Comparison of ENCODE assay signal across 22 mouse cellular contexts in the genomic region with DNA sequence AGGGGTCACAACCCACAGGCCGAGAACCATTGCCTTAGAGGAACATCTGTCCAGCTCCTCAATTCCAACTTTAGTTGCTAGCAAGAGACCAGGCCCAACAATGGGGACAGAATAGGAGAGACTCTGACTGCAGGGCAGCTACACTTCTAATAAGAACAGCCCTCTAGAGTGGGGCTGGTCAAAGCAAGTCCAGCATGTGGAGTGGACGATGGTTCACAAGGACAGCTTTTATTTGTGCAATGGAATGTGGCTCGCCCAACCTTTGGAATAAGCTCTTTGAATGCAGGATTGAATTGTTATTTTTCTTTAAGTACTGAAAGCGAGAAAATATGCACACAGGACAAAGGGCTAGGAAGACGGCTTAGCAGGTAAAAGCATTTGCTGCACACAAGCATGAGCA. TPM values are rescaled to one million over a fixed set of nuclear protein-coding genes. Genes with fewer than 3 reads are reported as not detected.
DNase-seq lines count a peak whose midpoint lies in the region; ATAC-seq and TF ChIP-seq lines count a peak whose summit lies in the region.
"Had no signal": no experiment of that assay in that cellular context is flagged by ENCODE, and none has a peak within 500 bp of the region (broad histone marks: within the 10 kb centered on the region; RNA-seq: fewer than 3 reads in every experiment).

No protein-coding gene starts in this region.

- no peak for TF ChIP-seq CTCF in lung, postnatal 0 days (IDR thresholded peaks at IDR 0.05)

- 76% methylated on average over 5 of the region's 5 CpGs for WGBS in lung, embryonic 16.5 days
- 67% methylated on average over 5 of the region's 5 CpGs for WGBS in lung, postnatal 0 days

- ATAC-seq in lung, embryonic 16.5 days (ENCODE audit: low read depth) = 0 out of 2 replicates have a peak, but pooled peaks have one; percentile 18
- peak; percentile 70 for ATAC-seq in lung, postnatal 0 days
- ATAC-seq: activated CD4-positive, CD25-positive, alpha-beta regulatory T cell, adult 4 months; CD4-positive, CD25-positive, alpha-beta regulatory T cell, adult 4 months; Patski had no signal

- intact Hi-C loops in heart, postnatal 10 days (cut with DNase I) = no loop called here

- H3K4me2 ChIP-seq in lung, embryonic 16.5 days (ENCODE audit: low read depth, low read length) = no peak overlapping the region
- no peak overlapping the region for H3K4me2 ChIP-seq in lung, postnatal 0 days (replicated peaks; ENCODE audit: low read depth, low read length)

- H3K4me1 ChIP-seq in lung, embryonic 16.5 days (replicated peaks; ENCODE audit: control insufficient read depth, insufficient read depth, low read length) = peaks cover 17% of the 10 kb centered on the region
- no peaks in the 10 kb centered on the region for H3K4me1 ChIP-seq in lung, postnatal 0 days (ENCODE audit: insufficient read depth, low read depth, low read length)

- no peaks in the 10 kb centered on the region for H3K27me3 ChIP-seq in lung, embryonic 16.5 days (ENCODE audit: control insufficient read depth, insufficient read depth, low read depth, low read length)
- no peaks in the 10 kb centered on the region for H3K27me3 ChIP-seq in lung, postnatal 0 days (replicated peaks; ENCODE audit: insufficient read depth, low read length)
- H3K27me3 ChIP-seq: CH12.LX, Patski had no signal

- no peak overlapping the region for H3K4me3 ChIP-seq in lung, embryonic 16.5 days (ENCODE audit: low read length)
- H3K4me3 ChIP-seq in lung, postnatal 0 days (ENCODE audit: low read depth, low read length) = no peak overlapping the region

- H3K27ac ChIP-seq in lung, embryonic 16.5 days (ENCODE audit: low read length) = no peak overlapping the region; the same call in 1 of the 2 replicates
- no peak overlapping the region for H3K27ac ChIP-seq in lung, postnatal 0 days (ENCODE audit: low read length)

- H3K36me3 ChIP-seq in lung, embryonic 16.5 days (ENCODE audit: control insufficient read depth, insufficient read depth, low read length) = no peaks in the 10 kb centered on the region
- H3K36me3 ChIP-seq in lung, postnatal 0 days (ENCODE audit: insufficient read depth, low read length) = no peaks in the 10 kb centered on the region

- no peaks in the 10 kb centered on the region for H3K9me3 ChIP-seq in lung, embryonic 16.5 days (ENCODE audit: control insufficient read depth, low read length)
- H3K9me3 ChIP-seq in lung, postnatal 0 days (ENCODE audit: low read length) = no peaks in the 10 kb centered on the region
- H3K9me3 ChIP-seq: G1E had no signal

- peak; percentile 50; the same call in 1 of the 2 replicates for TF ChIP-seq EP300 in lung, postnatal 0 days (IDR thresholded peaks at IDR 0.05)

- H3K9ac ChIP-seq in lung, embryonic 16.5 days (ENCODE audit: low read length) = no peak overlapping the region
- H3K9ac ChIP-seq in lung, postnatal 0 days (replicated peaks; ENCODE audit: low read depth) = no peak overlapping the region

- peak; percentile 60 for DNase-seq in heart, adult 11 months
- no peak for DNase-seq in heart, postnatal 10 days
- DNase-seq in lung, postnatal 25 days (ENCODE audit: low spot score) = no peak
- DNase-seq in lung, postnatal 0 days (ENCODE audit: low spot score) = peak; percentile 59
- DNase-seq in lung, postnatal 4 days = no peak
- DNase-seq in yolk sac, embryonic 10.5 days (ENCODE audit: low spot score) = peak; percentile 22
- DNase-seq in kidney, adult 18-20 months = no peak
- DNase-seq: adrenal gland, adult 2 months; adrenal gland, adult 8-10 months; adrenal gland, postnatal 10 days; adrenal gland, postnatal 14 days; adrenal gland, postnatal 25 days; adrenal gland, postnatal 36 days; B cell, adult 2 months; cerebellum, adult 11 months; cerebellum, adult 11-12 months had no signal

RNA-seq across cellular contexts. Expression of a gene that starts 12.0 kb away (rescaled TPM):
- under 1 TPM; 0.47 to 0.91 TPM for total RNA-seq in heart, postnatal 10 days (2021)
- 8.6 and 9.9 TPM in 2 replicates for polyA plus RNA-seq in lung, embryonic 16.5 days (2015; fragmentation: Nextera tagmentation; extraction: Ambion mirVana)
- 1.6 and 2.0 TPM in 2 replicates for polyA plus RNA-seq in lung, postnatal 0 days (2015; fragmentation: Nextera tagmentation; extraction: Ambion mirVana)

Comparison
In these comparisons a context has a peak if more than half of its experiments do, and no peak if none do; other contexts are left out.
1. DNase-seq: peak in heart, adult 11 months (single experiment), lung, postnatal 0 days (single experiment) and yolk sac, embryonic 10.5 days (single experiment); none in heart, postnatal 10 days (0 of 2), lung, postnatal 25 days (single experiment), lung, postnatal 4 days (0 of 2) and kidney, adult 18-20 months (single experiment).